ENCODE assay signal across 8 mouse cellular contexts in genomic region chr7:30551445-30552101, GRCm38 (mm10). TPM values are rescaled to one million over a fixed set of nuclear protein-coding genes. Genes with fewer than 3 reads are reported as not detected.
A peak's percentile ranks its signal among the peaks of the same experiment; 100 is the strongest.
DNase-seq lines count a peak whose midpoint lies in the region; ATAC-seq and TF ChIP-seq lines count a peak whose summit lies in the region.

No protein-coding gene starts in this region.

- no peaks in the 10 kb centered on the region for H3K36me3 ChIP-seq in kidney, adult 2 months (ENCODE audit: control insufficient read depth, insufficient read depth, low read length)
- H3K36me3 ChIP-seq in forebrain, embryonic 10.5 days (replicated peaks): peaks cover 55% of the 10 kb centered on the region
- peaks cover 30% of the 10 kb centered on the region for H3K36me3 ChIP-seq in limb, embryonic 15.5 days
- H3K36me3 ChIP-seq in neural tube, embryonic 14.5 days (ENCODE audit: control insufficient read depth, insufficient read depth, low read length): peaks cover 20% of the 10 kb centered on the region; the same call in 1 of the 2 replicates

- no peak for DNase-seq in kidney, adult 2 months
- DNase-seq in kidney, postnatal 4 days: no peak
- DNase-seq in MEL-GATA-1-ER (ENCODE audit: extremely low read depth, low read depth) (peak; percentile 68), MN1 (ENCODE audit: low spot score) (no peak)
- no peak for DNase-seq in forebrain, embryonic 10.5 days (ENCODE audit: extremely low spot score, low spot score)
- no peak for DNase-seq in urinary bladder, postnatal 10 days (ENCODE audit: low spot score)

- no peaks in the 10 kb centered on the region; the same call in 1 of the 2 replicates for H3K4me1 ChIP-seq in kidney, adult 2 months (ENCODE audit: control insufficient read depth, insufficient read depth, low read length)
- H3K4me1 ChIP-seq in forebrain, embryonic 10.5 days: peaks cover 18% of the 10 kb centered on the region
- H3K4me1 ChIP-seq in limb, embryonic 15.5 days: peaks cover 17% of the 10 kb centered on the region
- H3K4me1 ChIP-seq in neural tube, embryonic 14.5 days (ENCODE audit: control insufficient read depth, insufficient read depth, low read length): peaks cover 13% of the 10 kb centered on the region

- peak overlapping the region; percentile 69 for H3K9ac ChIP-seq in limb, embryonic 15.5 days
- H3K9ac ChIP-seq in neural tube, embryonic 14.5 days (replicated peaks; ENCODE audit: low read depth, low read length): peak overlapping the region; percentile 54

- WGBS in kidney, adult 2 months: 2% methylated on average over 10 of the region's 10 CpGs
- WGBS in forebrain, embryonic 10.5 days: 3% methylated on average over 10 of the region's 10 CpGs
- 2% methylated on average over 10 of the region's 10 CpGs for WGBS in limb, embryonic 15.5 days
- 2% methylated on average over 10 of the region's 10 CpGs for WGBS in neural tube, embryonic 14.5 days

- peak overlapping the region; percentile 98 for H3K4me3 ChIP-seq in kidney, adult 2 months (ENCODE audit: insufficient read depth, low read depth, low read length)
- peak overlapping the region; percentile 58 for H3K4me3 ChIP-seq in forebrain, embryonic 10.5 days
- peak overlapping the region; percentile 79 for H3K4me3 ChIP-seq in limb, embryonic 15.5 days
- peak overlapping the region; percentile 48 for H3K4me3 ChIP-seq in neural tube, embryonic 14.5 days (ENCODE audit: low read depth, low read length)

- H3K9me3 ChIP-seq in forebrain, embryonic 10.5 days: no peaks in the 10 kb centered on the region
- H3K9me3 ChIP-seq in limb, embryonic 15.5 days: no peaks in the 10 kb centered on the region
- H3K9me3 ChIP-seq in neural tube, embryonic 14.5 days (ENCODE audit: control insufficient read depth, low read length): no peaks in the 10 kb centered on the region

- no peaks in the 10 kb centered on the region for H3K27me3 ChIP-seq in kidney, adult 2 months (replicated peaks; ENCODE audit: control insufficient read depth, insufficient read depth, low read length)
- peaks cover 11% of the 10 kb centered on the region; the same call in 1 of the 2 replicates for H3K27me3 ChIP-seq in forebrain, embryonic 10.5 days (ENCODE audit: poor library complexity, severe bottlenecking)
- H3K27me3 ChIP-seq in limb, embryonic 15.5 days: no peaks in the 10 kb centered on the region
- no peaks in the 10 kb centered on the region for H3K27me3 ChIP-seq in neural tube, embryonic 14.5 days (ENCODE audit: control insufficient read depth, insufficient read depth, low read length)

- ATAC-seq in limb, embryonic 15.5 days (ENCODE audit: insufficient number of reproducible peaks, low FRiP score, low TSS enrichment, low read depth): peak; percentile 59
- ATAC-seq in neural tube, embryonic 14.5 days (ENCODE audit: low read depth): peak; percentile 71

- peak overlapping the region; percentile 96 for H3K4me2 ChIP-seq in limb, embryonic 15.5 days
- peak overlapping the region; percentile 92 for H3K4me2 ChIP-seq in neural tube, embryonic 14.5 days (ENCODE audit: low read depth, low read length)

- no peak for TF ChIP-seq POLR2A in kidney, adult 2 months (IDR thresholded peaks at IDR 0.05; ENCODE audit: low read depth, low read length)

- TF ChIP-seq CTCF in kidney, adult 2 months (conservative IDR thresholded peaks at IDR 0.05; ENCODE audit: insufficient read depth, insufficient read length, low read depth, low read length): peak; percentile 25; the same call in 1 of the 2 replicates

- peak overlapping the region; percentile 99 for H3K27ac ChIP-seq in kidney, adult 2 months (ENCODE audit: insufficient read depth, low read depth, low read length)
- peak overlapping the region; percentile 93 for H3K27ac ChIP-seq in forebrain, embryonic 10.5 days
- H3K27ac ChIP-seq in limb, embryonic 15.5 days: peak overlapping the region; percentile 99
- H3K27ac ChIP-seq in neural tube, embryonic 14.5 days (ENCODE audit: low read depth, low read length): peak overlapping the region; percentile 76

RNA-seq across cellular contexts. Expression of gene Hspb6, which starts 0.4 kb away (rescaled TPM):
- 21.6 and 50.4 TPM in 2 replicates for polyA plus RNA-seq in kidney, adult 2 months (2012; rRNA removed)
- polyA plus RNA-seq in forebrain, embryonic 10.5 days (2016; fragmentation: Nextera tagmentation; extraction: Ambion mirVana): 4.3 and 4.6 TPM in 2 replicates
- polyA plus RNA-seq in limb, embryonic 15.5 days (2015; fragmentation: Nextera tagmentation; extraction: Ambion mirVana): 17.6 and 29.4 TPM in 2 replicates
- 7.0 and 8.4 TPM in 2 replicates for polyA plus RNA-seq in neural tube, embryonic 14.5 days (2014; fragmentation: Nextera tagmentation; extraction: Ambion mirVana)

RNA-seq across cellular contexts. Expression of gene Proser3, which starts 0.5 kb away (rescaled TPM):
- 7.1 and 8.5 TPM in 2 replicates for polyA plus RNA-seq in kidney, adult 2 months (2012; rRNA removed)
- 15.2 and 16.1 TPM in 2 replicates for polyA plus RNA-seq in forebrain, embryonic 10.5 days (2016; fragmentation: Nextera tagmentation; extraction: Ambion mirVana)
- 11.3 and 12.1 TPM in 2 replicates for polyA plus RNA-seq in limb, embryonic 15.5 days (2015; fragmentation: Nextera tagmentation; extraction: Ambion mirVana)
- 9.3 and 11.1 TPM in 2 replicates for polyA plus RNA-seq in neural tube, embryonic 14.5 days (2014; fragmentation: Nextera tagmentation; extraction: Ambion mirVana)

RNA-seq across cellular contexts. Expression of gene Lin37, which starts 8.1 kb away (rescaled TPM):
- 29.0 and 33.8 TPM in 2 replicates for polyA plus RNA-seq in kidney, adult 2 months (2012; rRNA removed)
- 40.7 and 44.2 TPM in 2 replicates for polyA plus RNA-seq in forebrain, embryonic 10.5 days (2016; fragmentation: Nextera tagmentation; extraction: Ambion mirVana)
- polyA plus RNA-seq in limb, embryonic 15.5 days (2015; fragmentation: Nextera tagmentation; extraction: Ambion mirVana): 37.9 and 49.4 TPM in 2 replicates
- 55.4 and 57.4 TPM in 2 replicates for polyA plus RNA-seq in neural tube, embryonic 14.5 days (2014; fragmentation: Nextera tagmentation; extraction: Ambion mirVana)

RNA-seq across cellular contexts. Expression of gene U2af1l4, which starts 11.5 kb away (rescaled TPM):
- 47.9 and 54.5 TPM in 2 replicates for polyA plus RNA-seq in kidney, adult 2 months (2012; rRNA removed)
- polyA plus RNA-seq in forebrain, embryonic 10.5 days (2016; fragmentation: Nextera tagmentation; extraction: Ambion mirVana): 96.1 and 96.7 TPM in 2 replicates
- 83.0 and 85.3 TPM in 2 replicates for polyA plus RNA-seq in limb, embryonic 15.5 days (2015; fragmentation: Nextera tagmentation; extraction: Ambion mirVana)
- polyA plus RNA-seq in neural tube, embryonic 14.5 days (2014; fragmentation: Nextera tagmentation; extraction: Ambion mirVana): 99.4 and 99.6 TPM in 2 replicates

RNA-seq across cellular contexts. Expression of gene Gm49396, which starts 11.6 kb away (rescaled TPM):
- 1.5 and 1.9 TPM in 2 replicates for polyA plus RNA-seq in kidney, adult 2 months (2012; rRNA removed)
- 16.1 and 16.3 TPM in 2 replicates for polyA plus RNA-seq in forebrain, embryonic 10.5 days (2016; fragmentation: Nextera tagmentation; extraction: Ambion mirVana)
- 12.2 and 12.4 TPM in 2 replicates for polyA plus RNA-seq in limb, embryonic 15.5 days (2015; fragmentation: Nextera tagmentation; extraction: Ambion mirVana)
- polyA plus RNA-seq in neural tube, embryonic 14.5 days (2014; fragmentation: Nextera tagmentation; extraction: Ambion mirVana): 8.1 and 9.4 TPM in 2 replicates

Comparison
In these comparisons a context has a peak if more than half of its experiments do, and no peak if none do; other contexts are left out.
1. H3K4me3 ChIP-seq: peak in every context shown above with its lines; median percentile 98 in kidney, adult 2 months; 79 in limb, embryonic 15.5 days; 58 in forebrain, embryonic 10.5 days; 48 in neural tube, embryonic 14.5 days.